Mouse (Mus musculus): ENCODE data around the gene Uvssa. TPM values are rescaled to one million over a fixed set of nuclear protein-coding genes. Genes with fewer than 3 reads are reported as not detected.

Gene Uvssa
- polyA plus RNA-seq, 1 experiment, result 1.6 TPM

DNA sequence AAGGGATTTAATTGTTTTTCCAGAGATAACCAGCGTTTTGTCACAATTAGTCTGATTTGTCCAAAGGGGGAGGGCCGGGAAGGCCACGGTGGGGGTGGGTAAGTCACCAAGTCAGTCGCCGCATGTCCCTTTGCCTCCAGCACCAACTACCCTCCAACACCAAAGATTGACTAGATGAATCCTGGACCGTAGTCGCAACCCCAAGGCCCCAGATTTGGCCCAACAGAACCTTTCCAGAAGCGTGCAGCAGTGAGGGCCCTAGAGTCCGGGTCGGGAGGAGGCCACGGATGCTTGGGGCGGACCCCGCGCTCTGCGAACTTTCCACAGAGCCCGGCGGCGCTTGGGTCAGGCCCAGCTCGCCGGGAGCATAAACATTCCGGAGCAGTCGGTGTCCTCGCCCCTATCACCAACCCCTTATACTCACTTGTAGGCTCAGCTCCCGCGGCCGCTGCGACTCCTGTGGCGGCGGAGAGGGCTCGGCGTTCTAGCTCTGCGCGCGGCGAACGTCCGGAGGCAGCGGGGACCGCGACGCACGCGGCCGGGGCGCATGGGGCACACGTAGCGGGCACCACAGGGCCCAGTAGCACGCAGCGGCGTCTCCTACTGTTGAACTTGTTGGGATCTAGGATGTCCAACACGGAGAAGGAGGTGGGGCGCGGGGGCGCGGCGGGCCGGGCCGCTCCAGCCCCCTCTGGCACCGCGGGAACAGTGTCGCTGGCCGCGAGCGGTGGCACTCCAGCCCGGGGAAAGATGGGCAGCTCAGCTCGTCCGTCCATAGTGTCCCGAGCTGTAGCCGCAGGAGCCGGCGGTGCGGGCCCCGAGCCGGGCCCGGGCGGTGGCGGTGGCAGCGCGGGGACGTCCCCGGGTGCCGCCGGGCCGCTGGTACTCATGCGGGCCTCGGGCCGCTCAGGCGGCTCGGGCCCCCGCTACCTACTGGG lies 55.1 kb downstream of the Uvssa start, which contains the start of gene Nkx1-1:
TSS of gene Nkx1-1 (minus strand) at position 776 of the 938 bp plus-strand sequence.
- no peaks in the 10 kb centered on the region for H3K79me2 ChIP-seq (ENCODE audit: control insufficient read depth, insufficient read depth)
- no peaks in the 10 kb centered on the region for H3K36me3 ChIP-seq (ENCODE audit: control insufficient read depth, insufficient read depth)
- no peak within 1 kb of the TSS for H3ac ChIP-seq (ENCODE audit: control insufficient read depth, insufficient read length)
- H3K4me3 ChIP-seq, result no peak within 1 kb of the TSS
- no peak within 1 kb of the TSS for H3K4me2 ChIP-seq (ENCODE audit: low read depth)
- H3K27me3 ChIP-seq (ENCODE audit: control insufficient read depth, insufficient read depth, insufficient read length), result peaks cover 87% of the 10 kb centered on the region
- TF ChIP-seq USF1 (IDR thresholded peaks at IDR 0.05; ENCODE audit: low read depth) (no peak), CEBPB (IDR thresholded peaks at IDR 0.05; ENCODE audit: insufficient read depth, poor library complexity, severe bottlenecking) (no peak), SRF (IDR thresholded peaks at IDR 0.05; ENCODE audit: control insufficient read depth, insufficient read length, low read depth) (no peak), POLR2A (IDR thresholded peaks at IDR 0.05; ENCODE audit: insufficient read length, low read depth) (no peak), TCF12 (IDR thresholded peaks at IDR 0.05; ENCODE audit: insufficient read depth, poor library complexity, severe bottlenecking) (no peak)

DNA sequence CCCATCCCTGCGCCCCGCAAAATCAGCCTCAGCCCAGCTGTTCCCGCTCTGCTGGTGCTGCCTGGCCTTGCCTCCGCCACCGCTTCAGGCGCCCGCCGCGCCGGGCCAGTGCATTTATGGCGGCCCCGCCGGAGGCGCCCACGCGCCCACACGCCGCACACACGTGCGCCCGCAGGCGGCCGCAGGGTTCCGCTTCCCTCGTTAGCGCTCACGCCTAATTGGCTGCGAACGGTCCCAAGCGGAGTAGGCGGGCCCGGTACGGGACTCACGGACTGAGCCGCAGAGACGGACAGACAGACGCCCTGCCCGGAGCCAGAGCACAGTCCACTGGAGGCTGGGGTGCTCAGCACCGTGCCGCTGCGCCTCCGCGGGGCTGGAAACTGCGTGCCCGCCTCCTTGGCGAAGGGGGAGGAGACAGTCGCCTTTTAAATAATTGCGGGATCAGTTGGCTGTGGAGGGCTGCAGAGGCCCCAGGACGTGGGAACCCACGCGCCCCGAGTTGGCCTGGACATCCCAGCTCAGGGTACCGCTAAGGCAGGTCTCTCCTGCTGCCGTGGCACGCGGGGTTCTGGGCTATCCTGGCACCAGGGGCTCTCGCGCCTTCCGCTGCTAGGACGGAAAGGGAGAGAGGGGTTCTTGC lies 55.9 kb downstream of the Uvssa start:
- no peak overlapping the region for H3K4me3 ChIP-seq
- H3K36me3 ChIP-seq (ENCODE audit: control insufficient read depth, insufficient read depth), result no peaks in the 10 kb centered on the region
- no peak overlapping the region for H3ac ChIP-seq (ENCODE audit: control insufficient read depth, insufficient read length)
- no peaks in the 10 kb centered on the region for H3K79me2 ChIP-seq (ENCODE audit: control insufficient read depth, insufficient read depth)
- no peak overlapping the region for H3K4me2 ChIP-seq (ENCODE audit: low read depth)
- H3K27me3 ChIP-seq (ENCODE audit: control insufficient read depth, insufficient read depth, insufficient read length), result peaks cover 79% of the 10 kb centered on the region
- TF ChIP-seq MAX (IDR thresholded peaks at IDR 0.05; ENCODE audit: low read depth) (no peak), USF1 (IDR thresholded peaks at IDR 0.05; ENCODE audit: low read depth) (no peak), MYOD1 (IDR thresholded peaks at IDR 0.05; ENCODE audit: control insufficient read depth in 1 of 3, insufficient read length in 2 of 3, low read depth in 2 of 3) (no peak), REST (IDR thresholded peaks at IDR 0.05; ENCODE audit: insufficient read depth, insufficient read length) (no peak), POLR2AphosphoS2 (IDR thresholded peaks at IDR 0.05; ENCODE audit: insufficient read length, low read depth) (no peak), TCF12 (IDR thresholded peaks at IDR 0.05; ENCODE audit: insufficient read depth, poor library complexity, severe bottlenecking) (no peak), TCF3 (IDR thresholded peaks at IDR 0.05; ENCODE audit: insufficient read length, low read depth) (no peak), SRF (IDR thresholded peaks at IDR 0.05; ENCODE audit: control insufficient read depth, insufficient read length, low read depth) (no peak), CEBPB (IDR thresholded peaks at IDR 0.05; ENCODE audit: insufficient read depth, poor library complexity, severe bottlenecking) (no peak), MYOG (IDR thresholded peaks at IDR 0.05; ENCODE audit: control insufficient read depth in 1 of 3, insufficient read depth in 1 of 3, insufficient read length in 2 of 3, low read depth in 2 of 3) (no peak)

DNA sequence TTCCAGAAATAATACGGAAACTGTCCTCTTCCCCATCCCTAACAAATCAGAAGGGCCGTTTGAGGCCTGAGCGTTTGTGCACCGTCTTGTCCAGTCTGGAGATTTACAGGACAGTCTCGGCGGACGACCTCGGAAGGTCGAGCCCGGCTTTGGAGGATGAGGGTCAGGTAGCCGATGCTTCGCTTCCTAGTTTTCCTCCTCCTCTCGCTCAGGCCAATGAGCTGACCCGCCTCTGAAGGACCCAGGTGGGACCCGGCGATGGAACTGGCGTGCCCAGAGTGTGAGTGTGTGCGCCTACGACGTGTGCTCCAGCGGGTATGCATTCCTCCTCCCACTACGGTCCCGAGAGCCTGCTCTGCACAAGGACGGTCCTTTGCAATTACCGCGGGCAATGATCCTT lies 56.8 kb downstream of the Uvssa start:
- Histone ChIP-seq H3K4me2 (ENCODE audit: low read depth) (no peak overlapping the region), H3ac (ENCODE audit: control insufficient read depth, insufficient read length) (no peak overlapping the region), H3K79me2 (ENCODE audit: control insufficient read depth, insufficient read depth) (no peaks in the 10 kb centered on the region), H3K27me3 (ENCODE audit: control insufficient read depth, insufficient read depth, insufficient read length) (peaks cover 70% of the 10 kb centered on the region), H3K4me3 (no peak overlapping the region), H3K36me3 (ENCODE audit: control insufficient read depth, insufficient read depth) (no peaks in the 10 kb centered on the region)
- TF ChIP-seq MAX (IDR thresholded peaks at IDR 0.05; ENCODE audit: low read depth) (no peak), POLR2AphosphoS2 (IDR thresholded peaks at IDR 0.05; ENCODE audit: insufficient read length, low read depth) (no peak), MYOG (IDR thresholded peaks at IDR 0.05; ENCODE audit: control insufficient read depth in 1 of 3, insufficient read depth in 1 of 3, insufficient read length in 2 of 3, low read depth in 2 of 3) (no peak), TCF12 (IDR thresholded peaks at IDR 0.05; ENCODE audit: insufficient read depth, poor library complexity, severe bottlenecking) (no peak), CEBPB (IDR thresholded peaks at IDR 0.05; ENCODE audit: insufficient read depth, poor library complexity, severe bottlenecking) (no peak), POLR2A (IDR thresholded peaks at IDR 0.05; ENCODE audit: insufficient read length, low read depth) (no peak), TCF3 (IDR thresholded peaks at IDR 0.05; ENCODE audit: insufficient read length, low read depth) (no peak), SRF (IDR thresholded peaks at IDR 0.05; ENCODE audit: control insufficient read depth, insufficient read length, low read depth) (no peak), E2F4 (IDR thresholded peaks at IDR 0.05; ENCODE audit: insufficient read depth) (no peak), MYOD1 (IDR thresholded peaks at IDR 0.05; ENCODE audit: control insufficient read depth in 1 of 3, insufficient read length in 2 of 3, low read depth in 2 of 3) (no peak), USF1 (IDR thresholded peaks at IDR 0.05; ENCODE audit: low read depth) (no peak), REST (IDR thresholded peaks at IDR 0.05; ENCODE audit: insufficient read depth, insufficient read length) (no peak)

DNA sequence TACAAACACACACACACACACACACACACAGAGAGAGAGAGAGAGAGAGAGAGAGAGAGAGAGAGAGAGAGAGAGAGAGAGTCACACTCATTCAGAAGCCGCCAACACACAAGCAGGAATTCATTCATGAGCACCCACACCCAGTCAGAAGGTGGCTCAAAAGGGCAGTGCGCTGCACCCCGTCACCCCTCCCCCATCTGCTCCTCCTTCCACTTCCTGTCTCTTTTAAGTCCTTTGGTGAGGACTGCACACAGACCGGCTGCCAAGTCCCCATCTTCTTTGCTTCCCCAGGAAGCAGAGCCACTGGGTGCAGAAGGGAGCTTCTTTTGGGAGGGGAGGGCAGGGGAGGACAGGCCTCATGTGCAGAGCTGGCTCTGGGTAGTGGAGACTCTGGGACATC lies 57.6 kb downstream of the Uvssa start:
- H3K36me3 ChIP-seq (ENCODE audit: control insufficient read depth, insufficient read depth), result no peaks in the 10 kb centered on the region
- TF ChIP-seq TCF3 (IDR thresholded peaks at IDR 0.05; ENCODE audit: insufficient read length, low read depth) (no peak), CEBPB (IDR thresholded peaks at IDR 0.05; ENCODE audit: insufficient read depth, poor library complexity, severe bottlenecking) (no peak), REST (IDR thresholded peaks at IDR 0.05; ENCODE audit: insufficient read depth, insufficient read length) (no peak), MAX (IDR thresholded peaks at IDR 0.05; ENCODE audit: low read depth) (no peak), POLR2A (IDR thresholded peaks at IDR 0.05; ENCODE audit: insufficient read length, low read depth) (no peak), SRF (IDR thresholded peaks at IDR 0.05; ENCODE audit: control insufficient read depth, insufficient read length, low read depth) (no peak), USF1 (IDR thresholded peaks at IDR 0.05; ENCODE audit: low read depth) (no peak), MYOD1 (IDR thresholded peaks at IDR 0.05; ENCODE audit: control insufficient read depth in 1 of 3, insufficient read length in 2 of 3, low read depth in 2 of 3) (no peak), TCF12 (IDR thresholded peaks at IDR 0.05; ENCODE audit: insufficient read depth, poor library complexity, severe bottlenecking) (no peak), POLR2AphosphoS2 (IDR thresholded peaks at IDR 0.05; ENCODE audit: insufficient read length, low read depth) (no peak), E2F4 (IDR thresholded peaks at IDR 0.05; ENCODE audit: insufficient read depth) (no peak), MYOG (IDR thresholded peaks at IDR 0.05; ENCODE audit: control insufficient read depth in 1 of 3, insufficient read depth in 1 of 3, insufficient read length in 2 of 3, low read depth in 2 of 3) (no peak)
- no peak overlapping the region for H3K4me2 ChIP-seq (ENCODE audit: low read depth)
- no peak overlapping the region for H3ac ChIP-seq (ENCODE audit: control insufficient read depth, insufficient read length)
- H3K27me3 ChIP-seq (ENCODE audit: control insufficient read depth, insufficient read depth, insufficient read length), result peaks cover 63% of the 10 kb centered on the region
- H3K79me2 ChIP-seq (ENCODE audit: control insufficient read depth, insufficient read depth), result no peaks in the 10 kb centered on the region
- no peak overlapping the region for H3K4me3 ChIP-seq

Measured in myocyte (in vitro differentiated cells).